Mouse (Mus musculus) B cell, adult 67 days (primary cell): ENCODE measurements around the gene Qsox2. TPM values are rescaled to one million over a fixed set of nuclear protein-coding genes. Genes with fewer than 3 reads are reported as not detected.

Source experiments
- total RNA-seq, 2 experiments: library from RNA; stranded (reverse); gene quantifications; 4 replicates each; pipeline ENCODE4 v1.2.4; 2023

Qsox2 gene
- total RNA-seq: 1 to 10 TPM; 8.6 to 8.9 TPM

GRCm38 (mm10) chr2:26237290-26237782, at the start of gene Qsox2:
Qsox2 (minus strand) TSS chr2:26237525.

GRCm38 (mm10) chr2:26208126-26208789, 29.1 kb downstream of the Qsox2 start, which contains the start of gene Lhx3:
Lhx3 (minus strand) TSS chr2:26208289.

Other genes with a start within 250 kb of the Qsox2 start
- 10 to 100 TPM; 31.4 to 34.7 TPM for gene Ubac1, start 215.8 kb downstream of the Qsox2 start, total RNA-seq
- gene Nacc2, start 114.3 kb downstream of the Qsox2 start, total RNA-seq: 1 to 10 TPM in 1 of 2 experiments, under 1 TPM in 1; 0.42 to 1.9 TPM
- gene Lhx3, start 29.2 kb downstream of the Qsox2 start, total RNA-seq: not detected
- gene Ccdc187, start 57.0 kb upstream of the Qsox2 start, total RNA-seq: not detected
- 10 to 100 TPM; 32.2 to 32.4 TPM for gene Gpsm1, start 78.0 kb upstream of the Qsox2 start, total RNA-seq
- 10 to 100 TPM; 10.7 to 11.2 TPM for gene Dnlz, start 114.6 kb upstream of the Qsox2 start, total RNA-seq
- gene Card9, start 123.4 kb upstream of the Qsox2 start, total RNA-seq: not detected
- gene Snapc4, start 143.1 kb upstream of the Qsox2 start, total RNA-seq: 100 to 1,000 TPM; 107 to 122 TPM
- gene Entr1, start 151.8 kb upstream of the Qsox2 start, total RNA-seq: 100 to 1,000 TPM; 138 to 150 TPM
- 10 to 100 TPM; 89.9 to 99.2 TPM for gene Pmpca, start 151.8 kb upstream of the Qsox2 start, total RNA-seq
- gene Inpp5e, start 171.7 kb upstream of the Qsox2 start, total RNA-seq: 10 to 100 TPM; 35.6 to 36.4 TPM
- 100 to 1,000 TPM in 1 of 2 experiments, 10 to 100 TPM in 1; 80.5 to 105 TPM for gene Sec16a, start 207.7 kb upstream of the Qsox2 start, total RNA-seq